Comparison of ENCODE assay signal across 8 mouse cellular contexts in the genomic region with DNA sequence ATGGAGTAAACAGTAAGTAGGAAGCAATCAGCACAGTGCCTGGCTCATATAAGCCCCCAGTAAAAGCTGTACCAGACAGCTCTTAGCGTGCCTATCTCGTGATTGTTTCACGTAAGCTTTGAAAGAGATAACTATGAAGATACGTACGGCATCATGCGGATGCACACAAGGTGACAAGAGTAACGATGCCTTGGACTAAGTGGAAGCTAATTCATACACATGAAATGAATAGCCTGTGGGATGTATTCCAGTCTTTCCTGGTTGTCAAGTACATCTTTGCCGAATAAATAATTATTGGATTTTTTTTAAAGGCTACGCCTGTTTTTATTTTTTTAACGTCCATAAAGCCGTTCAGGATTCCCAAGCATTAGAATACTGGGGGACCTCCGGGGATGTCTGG. TPM values are rescaled to one million over a fixed set of nuclear protein-coding genes. Genes with fewer than 3 reads are reported as not detected.
DNase-seq lines count a peak whose midpoint lies in the region; ATAC-seq and TF ChIP-seq lines count a peak whose summit lies in the region.

No protein-coding gene starts in this region.

- ATAC-seq in liver, embryonic 14.5 days (ENCODE audit: insufficient read depth) = peak; percentile 4; the same call in 1 of the 2 replicates

- no peaks in the 10 kb centered on the region for H3K79me2 ChIP-seq in heart, adult 2 months (replicated peaks; ENCODE audit: control insufficient read depth, insufficient read depth, low read length)

- no peaks in the 10 kb centered on the region for H3K9me3 ChIP-seq in liver, embryonic 14.5 days (ENCODE audit: control insufficient read depth, low read length)

- intact Hi-C loops in heart, adult 2 months (cut with DNase I) = loop anchor here (10.0 kb wide), 1 partner anchor 328 kb away; the partner anchor contains the start of gene Pdrg1

- H3K9ac ChIP-seq in heart, adult 2 months (ENCODE audit: low read depth, low read length) = peak overlapping the region; percentile 29; the same call in 1 of the 2 replicates
- H3K9ac ChIP-seq in liver, embryonic 14.5 days (replicated peaks) = no peak overlapping the region; the same call in 1 of the 2 replicates

- TF ChIP-seq EP300 in heart, adult 2 months (IDR thresholded peaks at IDR 0.05; ENCODE audit: insufficient read depth, low read depth, low read length) = no peak
- TF ChIP-seq EP300 in liver, embryonic 14.5 days (IDR thresholded peaks at IDR 0.05; ENCODE audit: low read depth) = no peak

- no peak for TF ChIP-seq POLR2A in heart, adult 2 months (IDR thresholded peaks at IDR 0.05; ENCODE audit: insufficient read depth, low read depth, low read length)
- TF ChIP-seq POLR2A in testis, adult 2 months (IDR thresholded peaks at IDR 0.05; ENCODE audit: control insufficient read depth, low read depth, low read length) = no peak

- no peak for TF ChIP-seq CTCF in heart, adult 2 months (IDR thresholded peaks at IDR 0.05)
- no peak for TF ChIP-seq CTCF in testis, adult 2 months (IDR thresholded peaks at IDR 0.05; ENCODE audit: control insufficient read depth, insufficient read depth, insufficient replicate concordance, low read depth, low read length)
- no peak for TF ChIP-seq CTCF in liver, embryonic 14.5 days (IDR thresholded peaks at IDR 0.05; ENCODE audit: low read depth)

- H3K4me1 ChIP-seq in heart, adult 2 months (ENCODE audit: control insufficient read depth, insufficient read depth, low read length) = no peaks in the 10 kb centered on the region
- peaks cover 5% of the 10 kb centered on the region; the same call in 1 of the 2 replicates for H3K4me1 ChIP-seq in testis, adult 2 months (ENCODE audit: control insufficient read depth, insufficient read depth, low read length)
- H3K4me1 ChIP-seq in liver, embryonic 14.5 days (replicated peaks; ENCODE audit: control insufficient read depth in 2 of 2, insufficient read depth in 2 of 2, low read length in 1 of 2) = peaks cover 0 to 5% of the 10 kb centered on the region in 2 experiments; a peak in 1 of 4 replicates

- 55% methylated on average over 12 of the region's 12 CpGs for WGBS in heart, adult 2 months
- WGBS in liver, embryonic 14.5 days (ENCODE audit: insufficient replicate concordance) = 52% methylated on average over 12 of the region's 12 CpGs

- no peak for DNase-seq in heart, adult 2 months
- DNase-seq in heart, postnatal 4 days = no peak
- no peak for DNase-seq in testis, postnatal 10 days (ENCODE audit: low spot score)
- DNase-seq in liver, embryonic 14.5 days (ENCODE audit: low read depth in 3 of 3, low spot score in 3 of 3) = no peak
- DNase-seq in MN1 (ENCODE audit: low spot score) = no peak
- no peak for DNase-seq in urinary bladder, postnatal 36 days (ENCODE audit: low spot score in 2 of 2)
- DNase-seq in right cerebral cortex, postnatal 10 days (ENCODE audit: low spot score in 2 of 2) = no peak

- peak overlapping the region; percentile 36 for H3K27ac ChIP-seq in heart, adult 2 months
- peak overlapping the region; percentile 93 for H3K27ac ChIP-seq in testis, adult 2 months (ENCODE audit: control insufficient read depth, insufficient read depth, low read depth, low read length)
- H3K27ac ChIP-seq in liver, embryonic 14.5 days = peak overlapping the region; percentile 10

- no peaks in the 10 kb centered on the region for H3K27me3 ChIP-seq in heart, adult 2 months (ENCODE audit: control insufficient read depth, insufficient read depth, low read length)
- H3K27me3 ChIP-seq in testis, adult 2 months (ENCODE audit: control insufficient read depth, insufficient read depth, low read length) = no peaks in the 10 kb centered on the region
- H3K27me3 ChIP-seq in liver, embryonic 14.5 days (ENCODE audit: control insufficient read depth, insufficient read depth, low read length) = no peaks in the 10 kb centered on the region

- H3K36me3 ChIP-seq in heart, adult 2 months (ENCODE audit: control insufficient read depth, insufficient read depth, low read length) = no peaks in the 10 kb centered on the region
- peaks cover 5% of the 10 kb centered on the region for H3K36me3 ChIP-seq in testis, adult 2 months (ENCODE audit: control insufficient read depth, insufficient read depth, low read length)
- H3K36me3 ChIP-seq in liver, embryonic 14.5 days (replicated peaks; ENCODE audit: control insufficient read depth, insufficient read depth, low read depth) = peaks cover 33% of the 10 kb centered on the region

- peak overlapping the region; percentile 49 for H3K4me3 ChIP-seq in heart, adult 2 months
- H3K4me3 ChIP-seq in testis, adult 2 months (ENCODE audit: control insufficient read depth, low read depth, low read length) = peak overlapping the region; percentile 96
- H3K4me3 ChIP-seq in liver, embryonic 14.5 days (ENCODE audit: insufficient read depth in 1 of 2, low read depth in 2 of 2, low read length in 2 of 2) = peak overlapping the region; percentile 61 to 64

- peak overlapping the region; percentile 74 for H3K4me2 ChIP-seq in liver, embryonic 14.5 days (ENCODE audit: low read depth)

RNA-seq across cellular contexts. Expression of gene Mcts2, which starts 0.4 kb away (rescaled TPM):
- 10 to 100 TPM; 14.8 to 18.2 TPM for total RNA-seq in heart, adult 2 months (2021)
- polyA plus RNA-seq in heart, adult 2 months (2012; rRNA removed) = 8.6 and 12.1 TPM in 2 replicates
- 10 to 100 TPM; 19.9 to 20.2 TPM for total RNA-seq in heart, postnatal 4 days (2021)
- polyA plus RNA-seq in testis, adult 2 months (2012; rRNA removed) = 41.8 and 43.6 TPM in 2 replicates
- 4.3 and 10.3 TPM in 2 replicates for polyA plus RNA-seq in liver, embryonic 14.5 days (2012; rRNA removed)
- 14.7 and 15.2 TPM in 2 replicates for polyA plus RNA-seq in liver, embryonic 14.5 days (2014; fragmentation: Nextera tagmentation; extraction: Ambion mirVana)

RNA-seq across cellular contexts. Expression of gene H13, which starts 17.1 kb away (rescaled TPM):
- 10 to 100 TPM; 33.9 to 37.6 TPM for total RNA-seq in heart, adult 2 months (2021)
- 42.9 and 43.5 TPM in 2 replicates for polyA plus RNA-seq in heart, adult 2 months (2012; rRNA removed)
- 10 to 100 TPM; 54.1 to 54.2 TPM for total RNA-seq in heart, postnatal 4 days (2021)
- 84.1 and 84.7 TPM in 2 replicates for polyA plus RNA-seq in testis, adult 2 months (2012; rRNA removed)
- 24.1 and 27.4 TPM in 2 replicates for polyA plus RNA-seq in liver, embryonic 14.5 days (2012; rRNA removed)
- polyA plus RNA-seq in liver, embryonic 14.5 days (2014; fragmentation: Nextera tagmentation; extraction: Ambion mirVana) = 38.1 and 39.4 TPM in 2 replicates

RNA-seq across cellular contexts. Expression of gene Id1, which starts 49.7 kb away (rescaled TPM):
- 10 to 100 TPM; 56.5 to 59.8 TPM for total RNA-seq in heart, adult 2 months (2021)
- 74.7 and 113 TPM in 2 replicates for polyA plus RNA-seq in heart, adult 2 months (2012; rRNA removed)
- 10 to 100 TPM; 71.8 to 76.6 TPM for total RNA-seq in heart, postnatal 4 days (2021)
- polyA plus RNA-seq in testis, adult 2 months (2012; rRNA removed) = 5.5 and 12.8 TPM in 2 replicates
- 45.6 and 50.6 TPM in 2 replicates for polyA plus RNA-seq in liver, embryonic 14.5 days (2012; rRNA removed)
- polyA plus RNA-seq in liver, embryonic 14.5 days (2014; fragmentation: Nextera tagmentation; extraction: Ambion mirVana) = 20.7 and 22.6 TPM in 2 replicates

RNA-seq across cellular contexts. Expression of gene Rem1, which starts 59.6 kb away (rescaled TPM):
- total RNA-seq in heart, adult 2 months (2021) = 1 to 10 TPM; 5.8 to 7.1 TPM
- polyA plus RNA-seq in heart, adult 2 months (2012; rRNA removed) = 5.6 and 7.1 TPM in 2 replicates
- 10 to 100 TPM; 13.5 to 13.9 TPM for total RNA-seq in heart, postnatal 4 days (2021)
- polyA plus RNA-seq in testis, adult 2 months (2012; rRNA removed) = 1.2 and 1.7 TPM in 2 replicates
- polyA plus RNA-seq in liver, embryonic 14.5 days (2012; rRNA removed) = 0.42 and 0.66 TPM in 2 replicates
- 0.52 and 0.91 TPM in 2 replicates for polyA plus RNA-seq in liver, embryonic 14.5 days (2014; fragmentation: Nextera tagmentation; extraction: Ambion mirVana)

Comparison
In these comparisons a context has a peak if more than half of its experiments do, and no peak if none do; other contexts are left out.
1. H3K27ac ChIP-seq: peak in every context shown above with its lines; median percentile 93 in testis, adult 2 months; 36 in heart, adult 2 months; 10 in liver, embryonic 14.5 days.